In genomic region chr8:84973803-84974542, GRCm38 (mm10) we compare ENCODE assay signal across 10 mouse cellular contexts. TPM values are rescaled to one million over a fixed set of nuclear protein-coding genes. Genes with fewer than 3 reads are reported as not detected.
A peak's percentile ranks its signal among the peaks of the same experiment; 100 is the strongest.
DNase-seq lines count a peak whose midpoint lies in the region; ATAC-seq and TF ChIP-seq lines count a peak whose summit lies in the region.
"Had no signal": no experiment of that assay in that cellular context is flagged by ENCODE, and none has a peak within 500 bp of the region (broad histone marks: within the 10 kb centered on the region; RNA-seq: fewer than 3 reads in every experiment).

No protein-coding gene starts in this region.

- 70% methylated on average over 4 of the region's 4 CpGs for WGBS in embryonic facial prominence, embryonic 11.5 days
- 61% methylated on average over 4 of the region's 4 CpGs for WGBS in kidney, postnatal 0 days

- no peak overlapping the region for H3K27ac ChIP-seq in embryonic facial prominence, embryonic 11.5 days (replicated peaks; ENCODE audit: low read depth, low read length)
- no peak overlapping the region for H3K27ac ChIP-seq in kidney, postnatal 0 days

- peaks cover 16% of the 10 kb centered on the region for H3K27me3 ChIP-seq in embryonic facial prominence, embryonic 11.5 days (ENCODE audit: control insufficient read depth, insufficient read depth, low read length)
- no peaks in the 10 kb centered on the region for H3K27me3 ChIP-seq in kidney, postnatal 0 days (ENCODE audit: insufficient read depth, low read length)
- H3K27me3 ChIP-seq: Patski had no signal

- H3K9me3 ChIP-seq in embryonic facial prominence, embryonic 11.5 days (replicated peaks; ENCODE audit: control insufficient read depth, low read length) = no peaks in the 10 kb centered on the region
- no peaks in the 10 kb centered on the region for H3K9me3 ChIP-seq in kidney, postnatal 0 days (replicated peaks; ENCODE audit: low read length)

- peak; percentile 93 for TF ChIP-seq CTCF in kidney, postnatal 0 days (IDR thresholded peaks at IDR 0.05; ENCODE audit: low read depth)

- ATAC-seq in cerebellum, adult (ENCODE audit: insufficient number of reproducible peaks, low FRiP score, low TSS enrichment) = no peak
- ATAC-seq in embryonic facial prominence, embryonic 11.5 days (replicated peaks; ENCODE audit: insufficient number of reproducible peaks, low FRiP score, low TSS enrichment, low read depth) = no peak
- ATAC-seq in kidney, postnatal 0 days (replicated peaks; ENCODE audit: low FRiP score, low read depth) = no peak
- ATAC-seq in activated CD4-positive, CD25-positive, alpha-beta regulatory T cell, adult 4 months = no peak
- ATAC-seq: Patski had no signal

- H3K4me3 ChIP-seq in embryonic facial prominence, embryonic 11.5 days (ENCODE audit: low read depth, low read length) = no peak overlapping the region
- H3K4me3 ChIP-seq in kidney, postnatal 0 days (replicated peaks; ENCODE audit: low read depth, low read length) = no peak overlapping the region

- peaks cover 14% of the 10 kb centered on the region for H3K4me1 ChIP-seq in embryonic facial prominence, embryonic 11.5 days (ENCODE audit: control insufficient read depth, insufficient read depth, low read length)
- peaks cover 13% of the 10 kb centered on the region for H3K4me1 ChIP-seq in kidney, postnatal 0 days (replicated peaks; ENCODE audit: insufficient read depth, low read length)

- H3K4me2 ChIP-seq in embryonic facial prominence, embryonic 11.5 days (ENCODE audit: low read depth, low read length) = no peak overlapping the region
- no peak overlapping the region for H3K4me2 ChIP-seq in kidney, postnatal 0 days (ENCODE audit: low read length)

- H3K9ac ChIP-seq in embryonic facial prominence, embryonic 11.5 days (replicated peaks; ENCODE audit: low read length) = no peak overlapping the region
- H3K9ac ChIP-seq in kidney, postnatal 0 days (ENCODE audit: low read depth, low read length) = no peak overlapping the region

- peak; percentile 61 for DNase-seq in cerebellum, adult 9-11 months
- peak; percentile 48 for DNase-seq in right cerebral cortex, postnatal 25 days
- DNase-seq in right cerebral cortex, postnatal 4 days = no peak
- DNase-seq in embryonic facial prominence, embryonic 11.5 days (ENCODE audit: low spot score) = peak; percentile 80
- DNase-seq in kidney, postnatal 0 days (ENCODE audit: low spot score) = peak; percentile 93
- DNase-seq in lung, postnatal 25 days (ENCODE audit: low spot score) = peak; percentile 77

- H3K36me3 ChIP-seq in embryonic facial prominence, embryonic 11.5 days (replicated peaks; ENCODE audit: control insufficient read depth, insufficient read depth, low read depth, low read length) = peaks cover 3% of the 10 kb centered on the region
- peaks cover 21% of the 10 kb centered on the region for H3K36me3 ChIP-seq in kidney, postnatal 0 days (ENCODE audit: insufficient read depth, low read length)

RNA-seq across cellular contexts. Expression of gene Rnaseh2a, which starts 4.4 kb away (rescaled TPM):
- 109 and 137 TPM in 2 replicates for polyA plus RNA-seq in embryonic facial prominence, embryonic 11.5 days (2014; fragmentation: Nextera tagmentation; extraction: Ambion mirVana)
- 101 and 103 TPM in 2 replicates for polyA plus RNA-seq in kidney, postnatal 0 days (2015; fragmentation: Nextera tagmentation; extraction: Ambion mirVana)
- polyA plus RNA-seq in activated CD4-positive, CD25-positive, alpha-beta regulatory T cell, adult 4 months (2017; shearing (Covaris generic)) = 10 to 100 TPM; 68.9 to 91.0 TPM

RNA-seq across cellular contexts. Expression of gene Junb, which starts 4.5 kb away (rescaled TPM):
- polyA plus RNA-seq in embryonic facial prominence, embryonic 11.5 days (2014; fragmentation: Nextera tagmentation; extraction: Ambion mirVana) = 5.4 and 6.2 TPM in 2 replicates
- 22.7 and 27.7 TPM in 2 replicates for polyA plus RNA-seq in kidney, postnatal 0 days (2015; fragmentation: Nextera tagmentation; extraction: Ambion mirVana)
- 10 to 100 TPM; 28.9 to 30.5 TPM for polyA plus RNA-seq in activated CD4-positive, CD25-positive, alpha-beta regulatory T cell, adult 4 months (2017; shearing (Covaris generic))

RNA-seq across cellular contexts. Expression of gene Prdx2, which starts 4.6 kb away (rescaled TPM):
- 1,219 and 1,316 TPM in 2 replicates for polyA plus RNA-seq in embryonic facial prominence, embryonic 11.5 days (2014; fragmentation: Nextera tagmentation; extraction: Ambion mirVana)
- polyA plus RNA-seq in kidney, postnatal 0 days (2015; fragmentation: Nextera tagmentation; extraction: Ambion mirVana) = 729 and 747 TPM in 2 replicates
- polyA plus RNA-seq in activated CD4-positive, CD25-positive, alpha-beta regulatory T cell, adult 4 months (2017; shearing (Covaris generic)) = 100 to 1,000 TPM; 246 to 312 TPM

RNA-seq across cellular contexts. Expression of gene Gm49661, which starts 4.7 kb away (rescaled TPM):
- not detected in 2 replicates for polyA plus RNA-seq in embryonic facial prominence, embryonic 11.5 days (2014; fragmentation: Nextera tagmentation; extraction: Ambion mirVana)
- polyA plus RNA-seq in kidney, postnatal 0 days (2015; fragmentation: Nextera tagmentation; extraction: Ambion mirVana) = not detected in 2 replicates
- polyA plus RNA-seq in activated CD4-positive, CD25-positive, alpha-beta regulatory T cell, adult 4 months (2017; shearing (Covaris generic)) = not detected
- polyA plus RNA-seq: heart, embryonic 14.5 days had no signal

RNA-seq across cellular contexts. Expression of gene Hook2, which starts 16.4 kb away (rescaled TPM):
- 11.3 and 14.2 TPM in 2 replicates for polyA plus RNA-seq in embryonic facial prominence, embryonic 11.5 days (2014; fragmentation: Nextera tagmentation; extraction: Ambion mirVana)
- polyA plus RNA-seq in kidney, postnatal 0 days (2015; fragmentation: Nextera tagmentation; extraction: Ambion mirVana) = 30.2 and 32.0 TPM in 2 replicates
- polyA plus RNA-seq in activated CD4-positive, CD25-positive, alpha-beta regulatory T cell, adult 4 months (2017; shearing (Covaris generic)) = 1 to 10 TPM; 2.6 to 3.0 TPM
